Mouse (Mus musculus) heart, embryonic 15.5 days (tissue): ENCODE results near the gene Col9a1. TPM values are rescaled to one million over a fixed set of nuclear protein-coding genes. Genes with fewer than 3 reads are reported as not detected.

ENCODE experiments used
- ATAC-seq: fragments of 200-750 bp; cut with Nextera tagmentation; replicated peaks from 2 replicates; pipeline ENCODE4 v1.8.0; 2017; ENCODE audit warnings: low read depth, moderate TSS enrichment; ENCODE audit not compliant: insufficient number of reproducible peaks, insufficient read depth, low FRiP score
- H3K27ac ChIP-seq: fragments of 300-500 bp; sonication (generic); 2 replicates; pipeline ENCODE4 v1.5.1; 2015; ENCODE audit warnings: mild to moderate bottlenecking, inconsistent platforms
- H3K27me3 ChIP-seq: fragments of 300-500 bp; sonication (generic); 2 replicates; pipeline ENCODE4 v1.6.1; 2015; ENCODE audit warnings: inconsistent platforms
- H3K36me3 ChIP-seq: fragments of 300-500 bp; sonication (generic); 2 replicates; pipeline ENCODE4 v1.6.1; 2015; ENCODE audit warnings: mild to moderate bottlenecking, inconsistent platforms
- H3K4me1 ChIP-seq: fragments of 300-500 bp; sonication (generic); replicated peaks from 2 replicates; pipeline ENCODE4 v1.6.1; 2015; ENCODE audit warnings: inconsistent platforms
- H3K4me2 ChIP-seq: fragments of 300-500 bp; sonication (generic); 2 replicates; pipeline ENCODE4 v1.6.1; 2015; ENCODE audit warnings: inconsistent platforms, mild to moderate bottlenecking, moderate library complexity
- H3K4me3 ChIP-seq: fragments of 300-500 bp; sonication (generic); 2 replicates; pipeline ENCODE4 v1.5.1; 2015; ENCODE audit warnings: mild to moderate bottlenecking, inconsistent platforms
- H3K9ac ChIP-seq: fragments of 300-500 bp; sonication (generic); 2 replicates; pipeline ENCODE4 v1.6.1; 2015; ENCODE audit warnings: mild to moderate bottlenecking, inconsistent platforms
- H3K9me3 ChIP-seq: fragments of 300-500 bp; sonication (generic); replicated peaks from 2 replicates; pipeline ENCODE4 v1.6.1; 2016; ENCODE audit warnings: inconsistent platforms
- WGBS: fragments of 180-500 bp; shearing (Covaris S2); methylation state at CpG from one replicate; pipeline ENCODE4 v1.1.7; 2015; ENCODE audit warnings: mixed read lengths; 5-methylcytosine and 5-hydroxymethylcytosine counted together
- polyA plus RNA-seq: library from polyadenylated mRNA; unstranded; fragments of >200 nt; fragmentation: Nextera tagmentation; extraction: Ambion mirVana; gene quantifications from 2 replicates; pipeline ENCODE4 v1.2.1, GENCODE M21; 2015

The Col9a1 gene
- polyA plus RNA-seq: 7.6 and 15.5 TPM in 2 replicates

DNA sequence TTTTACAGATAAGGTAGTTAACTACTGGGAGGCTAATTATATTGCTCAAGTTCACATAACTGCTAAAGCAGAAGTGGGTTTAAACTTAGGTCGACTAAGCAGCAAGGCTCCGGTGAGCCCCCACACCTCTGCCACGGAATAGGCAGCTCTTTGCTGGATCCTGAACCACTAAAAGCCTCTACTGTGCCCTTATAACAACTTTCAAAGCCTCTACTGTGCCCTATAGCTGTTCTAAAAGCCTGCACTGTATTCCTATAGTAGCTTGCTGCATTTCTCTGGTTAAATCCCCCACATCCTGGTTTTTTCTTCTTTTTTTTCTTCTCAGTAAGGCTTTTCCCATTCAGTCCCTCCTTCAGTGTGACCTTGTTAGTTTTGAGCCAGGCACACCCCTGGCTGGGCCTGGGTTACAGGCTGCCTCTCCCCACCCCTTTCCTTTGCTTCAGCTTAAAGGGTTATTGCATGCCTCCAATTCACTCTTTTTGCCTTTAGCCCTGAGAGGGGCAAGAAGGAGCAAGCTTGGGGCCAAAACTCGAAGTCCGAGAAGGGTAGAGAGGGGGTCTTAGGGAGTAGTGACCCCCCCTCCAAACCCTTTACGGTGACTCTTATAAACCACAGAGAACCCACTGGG, at the start of gene Col9a1:
Gene Col9a1, plus strand, starts transcription at position 387 of the 628 bp plus-strand sequence.
- Histone ChIP-seq H3K9ac (no peak within 1 kb of the TSS), H3K4me3 (no peak within 1 kb of the TSS), H3K27ac (no peak within 1 kb of the TSS), H3K4me2 (no peak within 1 kb of the TSS), H3K9me3 (no peaks in the 10 kb centered on the region), H3K4me1 (no peaks in the 10 kb centered on the region), H3K27me3 (no peaks in the 10 kb centered on the region), H3K36me3 (no peaks in the 10 kb centered on the region)
- no peak for ATAC-seq
- 69% methylated on average over 6 of the region's 6 CpGs for WGBS

DNA sequence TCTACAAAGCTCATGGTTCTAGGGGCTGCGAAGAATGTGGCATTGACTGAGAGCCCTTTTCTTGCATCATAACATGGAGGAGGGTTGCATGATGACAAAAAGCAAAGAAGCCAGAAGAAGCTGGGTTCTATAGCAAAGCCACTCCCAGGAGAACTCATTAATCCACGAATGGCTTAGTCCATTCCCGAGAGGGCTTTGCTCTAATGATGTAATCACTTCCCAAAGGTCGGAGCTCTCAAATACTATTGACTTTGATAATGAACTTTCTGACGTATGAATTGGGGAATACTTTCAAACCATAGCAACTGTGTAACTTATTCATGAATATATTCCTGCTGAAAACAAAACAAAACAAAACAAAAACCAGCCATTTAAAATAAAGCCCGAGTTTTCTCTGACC, 49.5 kb upstream of the Col9a1 start:
- H3K36me3 ChIP-seq: no peaks in the 10 kb centered on the region
- H3K9me3 ChIP-seq: no peaks in the 10 kb centered on the region
- no peak overlapping the region for H3K27ac ChIP-seq
- no peaks in the 10 kb centered on the region for H3K27me3 ChIP-seq
- no peak for ATAC-seq
- no peak overlapping the region for H3K9ac ChIP-seq
- no peak overlapping the region for H3K4me3 ChIP-seq
- WGBS: 54% methylated on average over 6 of the region's 6 CpGs
- no peak overlapping the region for H3K4me2 ChIP-seq
- no peaks in the 10 kb centered on the region for H3K4me1 ChIP-seq

DNA sequence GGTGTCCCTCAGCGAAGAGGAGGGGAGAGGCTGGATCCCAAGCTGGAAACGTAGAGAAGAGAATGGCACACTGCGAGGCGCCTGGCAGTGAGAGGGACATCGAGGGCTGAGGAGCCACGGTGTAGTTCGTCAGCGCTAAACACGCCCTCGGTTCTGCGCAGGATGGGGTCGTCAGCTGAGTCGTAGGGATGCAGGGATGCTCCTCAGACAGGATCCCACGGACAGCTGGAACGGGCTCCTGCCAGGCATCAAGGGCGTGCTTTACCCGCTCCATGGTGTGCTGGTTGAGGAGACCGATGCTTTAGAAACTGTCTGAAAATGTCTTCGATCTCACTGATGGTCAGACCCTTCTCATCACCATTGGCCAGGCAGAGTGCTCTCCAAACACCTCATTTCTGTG, 43.6 kb upstream of the Col9a1 start:
- no peak overlapping the region for H3K4me2 ChIP-seq

DNA sequence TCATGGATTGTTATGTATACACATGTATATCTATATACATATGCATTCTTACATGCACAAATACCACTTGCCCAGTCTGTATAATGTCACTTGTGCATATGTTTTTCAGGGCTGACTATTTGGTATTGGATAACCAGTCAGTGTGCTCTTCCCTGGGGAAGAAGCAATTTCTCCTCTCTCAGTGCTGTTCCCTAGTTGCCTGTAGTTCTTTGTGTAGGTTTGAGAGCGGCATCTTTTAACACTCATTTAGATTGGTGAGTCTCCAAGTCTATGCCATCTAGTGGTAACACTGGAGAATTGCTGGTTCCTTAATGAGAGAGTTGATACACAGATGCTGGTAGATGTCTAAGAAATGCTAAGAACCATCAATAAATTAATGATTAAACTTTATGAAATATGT, 42.6 kb upstream of the Col9a1 start:
- WGBS: 6% methylated on average over 1 of the region's 1 CpGs
- no peak overlapping the region for H3K4me2 ChIP-seq
- no peaks in the 10 kb centered on the region for H3K36me3 ChIP-seq
- no peaks in the 10 kb centered on the region for H3K9me3 ChIP-seq
- no peak overlapping the region for H3K9ac ChIP-seq
- no peak overlapping the region for H3K4me3 ChIP-seq
- no peak for ATAC-seq
- H3K27ac ChIP-seq: no peak overlapping the region
- no peaks in the 10 kb centered on the region for H3K27me3 ChIP-seq
- no peaks in the 10 kb centered on the region for H3K4me1 ChIP-seq

More for the DNA sequence above, 43.6 kb upstream of the Col9a1 start:
- Histone ChIP-seq H3K4me1 (no peaks in the 10 kb centered on the region), H3K27me3 (no peaks in the 10 kb centered on the region), H3K9me3 (no peaks in the 10 kb centered on the region), H3K27ac (no peak overlapping the region), H3K9ac (no peak overlapping the region), H3K36me3 (no peaks in the 10 kb centered on the region), H3K4me3 (no peak overlapping the region)
- ATAC-seq: no peak
- 38% methylated on average over 19 of the region's 19 CpGs for WGBS

DNA sequence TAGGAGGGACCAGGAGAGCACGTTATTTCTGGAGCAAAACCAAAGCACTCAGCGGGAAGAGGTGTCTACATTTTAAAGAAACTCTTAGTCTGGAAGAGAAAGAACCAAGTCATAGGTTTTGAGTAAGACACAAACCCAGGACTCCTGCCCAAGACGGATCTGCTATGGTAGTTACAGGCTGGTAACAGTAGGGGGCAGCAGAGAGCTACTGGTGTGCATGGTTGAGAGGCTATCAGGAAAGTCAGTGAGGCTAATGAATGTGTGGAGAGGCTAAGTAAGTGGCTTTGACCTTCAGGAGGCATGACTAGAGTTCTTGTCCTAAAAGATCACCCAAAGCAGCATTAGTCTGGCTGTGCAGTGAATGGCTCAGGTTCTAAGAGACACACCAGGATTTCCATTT, 40.3 kb upstream of the Col9a1 start:
- no peak overlapping the region for H3K4me3 ChIP-seq
- no peak for ATAC-seq
- 1% methylated on average over 3 of the region's 3 CpGs for WGBS
- H3K9me3 ChIP-seq: no peaks in the 10 kb centered on the region
- H3K9ac ChIP-seq: no peak overlapping the region
- no peaks in the 10 kb centered on the region for H3K36me3 ChIP-seq
- H3K4me1 ChIP-seq: no peaks in the 10 kb centered on the region
- no peaks in the 10 kb centered on the region for H3K27me3 ChIP-seq
- no peak overlapping the region for H3K27ac ChIP-seq
- H3K4me2 ChIP-seq: no peak overlapping the region

DNA sequence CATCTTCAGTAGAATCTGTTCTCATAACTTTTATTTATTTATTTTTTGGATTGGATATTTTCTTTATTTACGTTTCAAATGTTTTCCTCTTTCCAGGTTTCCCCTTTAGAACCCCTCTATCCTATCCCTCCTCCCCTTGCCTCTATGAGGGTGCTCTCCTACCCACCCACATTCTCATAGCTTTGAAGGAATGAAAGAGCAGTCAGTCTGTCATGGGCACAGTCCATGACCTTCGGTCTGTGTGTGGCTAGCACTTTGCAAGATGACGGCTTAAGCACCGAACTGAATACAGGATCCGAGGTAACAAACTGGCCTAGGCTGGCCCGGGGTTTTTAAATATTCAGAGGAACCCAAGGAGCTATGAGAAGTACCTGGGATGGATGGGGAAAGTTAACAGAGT, 36.9 kb upstream of the Col9a1 start:
- 76% methylated on average over 6 of the region's 6 CpGs for WGBS
- no peak for ATAC-seq
- Histone ChIP-seq H3K27me3 (no peaks in the 10 kb centered on the region), H3K9me3 (no peaks in the 10 kb centered on the region), H3K4me3 (no peak overlapping the region), H3K4me2 (no peak overlapping the region), H3K4me1 (no peaks in the 10 kb centered on the region), H3K9ac (no peak overlapping the region), H3K36me3 (no peaks in the 10 kb centered on the region), H3K27ac (no peak overlapping the region)

DNA sequence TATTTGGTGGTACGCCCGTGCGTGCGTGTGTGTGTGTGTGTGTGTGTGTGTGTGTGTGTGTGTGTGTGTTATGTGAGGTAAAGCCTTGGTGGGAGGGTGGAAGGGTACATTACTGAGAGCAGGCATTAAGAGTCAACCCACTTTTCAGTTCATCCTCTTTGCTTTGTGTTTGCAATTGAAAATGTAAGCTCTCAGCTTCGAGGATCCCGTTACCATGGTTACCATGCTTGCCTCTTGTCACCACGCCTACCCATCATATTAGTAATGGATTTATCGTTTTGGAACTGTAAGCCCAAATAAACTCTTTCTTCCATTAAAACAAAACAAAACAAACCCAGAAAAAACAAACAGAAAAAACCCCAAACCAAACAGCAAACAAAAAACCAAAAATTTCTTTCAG, 33.9 kb upstream of the Col9a1 start:
- no peak for ATAC-seq
- H3K4me3 ChIP-seq: no peak overlapping the region
- no peaks in the 10 kb centered on the region for H3K36me3 ChIP-seq
- no peak overlapping the region for H3K4me2 ChIP-seq
- no peaks in the 10 kb centered on the region for H3K9me3 ChIP-seq
- H3K9ac ChIP-seq: no peak overlapping the region
- H3K4me1 ChIP-seq: no peaks in the 10 kb centered on the region
- H3K27ac ChIP-seq: no peak overlapping the region
- H3K27me3 ChIP-seq: no peaks in the 10 kb centered on the region
- 80% methylated on average over 8 of the region's 8 CpGs for WGBS

DNA sequence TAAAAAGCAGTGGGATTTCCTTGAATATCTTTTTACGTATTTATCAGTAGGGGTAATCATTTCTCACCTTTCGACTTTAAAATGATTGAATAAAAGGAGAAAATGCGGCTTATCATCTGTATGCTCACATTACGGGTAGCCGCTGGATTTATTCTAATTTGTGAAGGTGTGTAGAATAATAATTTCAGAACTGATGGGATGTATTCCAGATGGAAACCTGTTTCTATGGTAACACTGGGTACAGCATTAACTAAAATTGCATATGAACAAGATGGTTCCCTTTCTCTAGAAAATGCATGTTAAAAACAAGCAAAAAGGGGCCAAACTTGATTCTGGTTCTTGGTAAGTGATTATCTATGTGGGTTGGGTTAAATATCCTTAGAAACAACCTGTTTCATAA, 19.7 kb upstream of the Col9a1 start:
- H3K9me3 ChIP-seq: no peaks in the 10 kb centered on the region
- no peak for ATAC-seq
- 87% methylated on average over 5 of the region's 5 CpGs for WGBS
- H3K27me3 ChIP-seq: no peaks in the 10 kb centered on the region
- H3K27ac ChIP-seq: no peak overlapping the region
- H3K4me3 ChIP-seq: no peak overlapping the region
- no peak overlapping the region for H3K4me2 ChIP-seq
- H3K36me3 ChIP-seq: no peaks in the 10 kb centered on the region
- H3K9ac ChIP-seq: no peak overlapping the region
- no peaks in the 10 kb centered on the region for H3K4me1 ChIP-seq

DNA sequence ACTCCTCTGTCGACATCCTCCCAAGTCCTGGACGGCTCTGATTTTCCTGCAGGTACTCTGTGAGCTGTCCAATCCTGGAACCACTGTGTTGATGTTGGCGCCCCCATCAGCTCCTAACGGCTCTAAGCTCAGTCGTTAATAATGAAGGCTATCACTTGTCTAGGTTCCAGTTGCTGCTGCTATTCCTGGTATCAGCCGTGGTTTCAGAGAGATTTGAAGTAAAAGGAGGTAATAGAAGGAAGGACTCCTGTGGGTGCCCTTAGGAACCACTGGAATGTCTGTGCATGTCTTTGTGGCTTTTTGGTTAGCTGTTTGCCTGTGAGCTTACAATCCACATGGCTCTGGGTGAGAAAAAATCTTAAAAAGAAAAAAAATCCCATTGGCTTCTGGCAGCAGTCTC, 8.0 kb upstream of the Col9a1 start:
- Histone ChIP-seq H3K27ac (no peak overlapping the region), H3K4me3 (no peak overlapping the region), H3K27me3 (no peaks in the 10 kb centered on the region), H3K4me2 (no peak overlapping the region), H3K9me3 (no peaks in the 10 kb centered on the region), H3K9ac (no peak overlapping the region), H3K36me3 (no peaks in the 10 kb centered on the region), H3K4me1 (no peaks in the 10 kb centered on the region)
- 23% methylated on average over 6 of the region's 6 CpGs for WGBS
- no peak for ATAC-seq

DNA sequence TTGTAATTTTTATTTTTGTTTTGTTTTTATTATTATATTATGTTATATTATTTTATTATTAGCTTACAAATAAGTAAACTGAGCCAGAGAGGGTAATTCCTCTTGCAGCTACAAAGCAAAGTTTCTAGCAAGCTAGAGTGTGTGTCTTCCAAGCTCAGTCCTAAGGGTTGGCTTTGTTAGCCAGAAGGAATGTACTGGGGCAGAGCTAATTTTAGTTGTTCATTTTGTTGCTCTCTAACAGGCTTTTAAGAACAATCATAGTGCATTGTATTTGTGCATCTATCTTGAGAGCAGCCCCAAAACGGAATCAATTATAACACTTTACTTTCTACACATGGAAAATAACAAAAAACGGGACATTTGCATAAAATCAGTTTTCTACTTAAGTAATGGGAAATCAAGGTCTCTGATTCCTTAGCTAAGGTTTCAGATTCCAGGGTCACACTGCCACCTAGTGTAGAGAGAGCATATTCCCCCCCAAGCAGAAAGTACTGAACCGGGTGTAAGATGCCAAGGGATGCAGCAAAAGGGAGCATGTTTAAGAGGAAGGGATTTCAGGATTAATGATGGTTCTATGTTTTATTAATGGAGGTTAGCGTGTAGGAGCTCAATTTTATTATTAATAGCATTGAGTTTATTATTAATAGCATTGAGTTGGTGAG, 6.1 kb upstream of the Col9a1 start:
- WGBS: 2% methylated on average over 4 of the region's 4 CpGs

DNA sequence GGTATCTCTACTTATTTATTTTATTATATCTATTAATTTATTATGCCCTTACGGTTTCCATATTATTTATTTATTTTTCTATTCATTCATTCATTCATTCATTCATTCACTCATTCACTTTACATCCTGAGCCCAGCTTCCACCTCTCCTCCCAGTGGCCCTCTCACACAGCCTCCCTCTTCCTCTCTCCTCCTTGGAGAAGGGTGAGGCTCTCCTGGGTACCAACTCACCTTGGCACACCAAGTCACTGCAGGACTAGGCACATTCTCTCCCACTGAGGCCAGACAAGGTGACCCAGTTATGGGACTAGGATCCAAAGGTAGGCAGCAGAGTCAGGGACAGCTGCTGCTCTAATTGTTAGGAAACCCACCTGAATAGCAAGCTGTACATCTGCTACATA, 5.5 kb upstream of the Col9a1 start:
- H3K4me3 ChIP-seq: no peak overlapping the region
- no peaks in the 10 kb centered on the region for H3K9me3 ChIP-seq
- no peak for ATAC-seq
- no peak overlapping the region for H3K27ac ChIP-seq
- H3K27me3 ChIP-seq: no peaks in the 10 kb centered on the region
- H3K4me2 ChIP-seq: no peak overlapping the region
- WGBS: 41% methylated on average over 1 of the region's 1 CpGs
- H3K9ac ChIP-seq: no peak overlapping the region
- H3K4me1 ChIP-seq: no peaks in the 10 kb centered on the region
- no peaks in the 10 kb centered on the region for H3K36me3 ChIP-seq

More for the DNA sequence above, 6.1 kb upstream of the Col9a1 start:
- Histone ChIP-seq H3K27ac (no peak overlapping the region), H3K4me1 (no peaks in the 10 kb centered on the region), H3K27me3 (no peaks in the 10 kb centered on the region), H3K9ac (no peak overlapping the region), H3K4me2 (no peak overlapping the region), H3K4me3 (no peak overlapping the region), H3K9me3 (no peaks in the 10 kb centered on the region), H3K36me3 (no peaks in the 10 kb centered on the region)
- no peak for ATAC-seq

DNA sequence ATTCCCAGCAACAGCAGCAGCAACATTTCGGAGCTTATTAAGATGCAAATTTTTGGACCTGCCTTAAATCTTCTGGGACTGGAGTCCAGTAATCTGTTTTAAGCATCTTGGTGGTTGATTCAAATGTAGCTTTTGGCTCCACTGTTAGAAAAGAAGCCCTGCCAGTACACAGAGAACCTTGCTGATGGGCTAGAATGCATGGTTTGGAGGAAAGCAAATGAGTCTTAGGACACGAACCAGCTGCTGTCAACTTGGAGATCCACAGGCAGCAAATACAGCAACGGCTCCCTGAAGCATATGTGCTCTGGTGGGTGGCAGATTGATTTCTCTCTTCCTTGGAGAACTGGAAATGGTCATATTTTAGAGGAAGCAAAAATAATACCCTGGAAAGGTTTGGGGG, 4.8 kb upstream of the Col9a1 start:
- 48% methylated on average over 3 of the region's 3 CpGs for WGBS
- H3K4me3 ChIP-seq: no peak overlapping the region
- no peaks in the 10 kb centered on the region for H3K36me3 ChIP-seq
- no peak for ATAC-seq
- H3K27ac ChIP-seq: no peak overlapping the region
- no peaks in the 10 kb centered on the region for H3K9me3 ChIP-seq
- H3K27me3 ChIP-seq: no peaks in the 10 kb centered on the region
- H3K4me2 ChIP-seq: no peak overlapping the region
- H3K9ac ChIP-seq: no peak overlapping the region
- H3K4me1 ChIP-seq: no peaks in the 10 kb centered on the region
